9 mouse cellular contexts compared by ENCODE assay signal in genomic region chr1:153542726-153543320, GRCm38 (mm10). TPM values are rescaled to one million over a fixed set of nuclear protein-coding genes. Genes with fewer than 3 reads are reported as not detected.
DNase-seq lines count a peak whose midpoint lies in the region; ATAC-seq and TF ChIP-seq lines count a peak whose summit lies in the region.
"Had no signal": no experiment of that assay in that cellular context is flagged by ENCODE, and none has a peak within 500 bp of the region (broad histone marks: within the 10 kb centered on the region; RNA-seq: fewer than 3 reads in every experiment).

No protein-coding gene starts in this region.

- no peaks in the 10 kb centered on the region for H3K36me3 ChIP-seq in kidney, adult 2 months (ENCODE audit: control insufficient read depth, insufficient read depth, low read length)
- H3K36me3 ChIP-seq in lung, embryonic 16.5 days (ENCODE audit: control insufficient read depth, insufficient read depth, low read length), result no peaks in the 10 kb centered on the region
- H3K36me3 ChIP-seq: embryonic facial prominence, embryonic 15.5 days had no signal

- H3K27me3 ChIP-seq in kidney, adult 2 months (replicated peaks; ENCODE audit: control insufficient read depth, insufficient read depth, low read length), result no peaks in the 10 kb centered on the region
- no peaks in the 10 kb centered on the region for H3K27me3 ChIP-seq in lung, embryonic 16.5 days (ENCODE audit: control insufficient read depth, insufficient read depth, low read depth, low read length)
- H3K27me3 ChIP-seq: embryonic facial prominence, embryonic 15.5 days had no signal

- H3K9ac ChIP-seq in lung, embryonic 16.5 days (ENCODE audit: low read length), result no peak overlapping the region
- H3K9ac ChIP-seq: embryonic facial prominence, embryonic 15.5 days had no signal

- peaks cover 4% of the 10 kb centered on the region; the same call in 1 of the 2 replicates for H3K4me1 ChIP-seq in brown adipose tissue, adult 24 weeks (ENCODE audit: control insufficient read depth, insufficient read depth, insufficient read length, low read length)
- H3K4me1 ChIP-seq in kidney, adult 2 months (ENCODE audit: control insufficient read depth, insufficient read depth, low read length), result peaks cover 20% of the 10 kb centered on the region
- H3K4me1 ChIP-seq in lung, embryonic 16.5 days (replicated peaks; ENCODE audit: control insufficient read depth, insufficient read depth, low read length), result no peaks in the 10 kb centered on the region; the same call in 1 of the 2 replicates
- H3K4me1 ChIP-seq: embryonic facial prominence, embryonic 15.5 days had no signal

- H3K27ac ChIP-seq in brown adipose tissue, adult 24 weeks (replicated peaks; ENCODE audit: low read depth, low read length), result peak overlapping the region; percentile 47; the same call in 1 of the 2 replicates
- H3K27ac ChIP-seq in kidney, adult 2 months (ENCODE audit: insufficient read depth, low read depth, low read length), result peak overlapping the region; percentile 51
- H3K27ac ChIP-seq in lung, embryonic 16.5 days (ENCODE audit: low read length), result no peak overlapping the region

- WGBS in kidney, adult 2 months, result 34% methylated on average over 7 of the region's 7 CpGs
- 20% methylated on average over 7 of the region's 7 CpGs for WGBS in lung, embryonic 16.5 days

- TF ChIP-seq POLR2A in kidney, adult 2 months (IDR thresholded peaks at IDR 0.05; ENCODE audit: low read depth, low read length), result no peak

- no peaks in the 10 kb centered on the region for H3K9me3 ChIP-seq in lung, embryonic 16.5 days (ENCODE audit: control insufficient read depth, low read length)
- H3K9me3 ChIP-seq: embryonic facial prominence, embryonic 15.5 days had no signal

- no peak overlapping the region for H3K4me3 ChIP-seq in brown adipose tissue, adult 24 weeks (ENCODE audit: insufficient read depth, low read depth, low read length)
- no peak overlapping the region for H3K4me3 ChIP-seq in kidney, adult 2 months (ENCODE audit: insufficient read depth, low read depth, low read length)
- no peak overlapping the region for H3K4me3 ChIP-seq in lung, embryonic 16.5 days (ENCODE audit: low read length)
- H3K4me3 ChIP-seq: embryonic facial prominence, embryonic 15.5 days had no signal

- no peak overlapping the region for H3K4me2 ChIP-seq in lung, embryonic 16.5 days (ENCODE audit: low read depth, low read length)
- H3K4me2 ChIP-seq: embryonic facial prominence, embryonic 15.5 days had no signal

- intact Hi-C loops in left cerebral cortex, postnatal 14 days (cut with DNase I), result no loop called here

- DNase-seq in adipocyte (ENCODE audit: low spot score), result peak; percentile 46
- peak; percentile 88 for DNase-seq in kidney, adult 2 months
- DNase-seq in spleen, adult 18-20 months, result no peak
- DNase-seq in cerebellum, adult 18-20 months, result no peak
- no peak for DNase-seq in left cerebral cortex, postnatal 14 days (ENCODE audit: low spot score in 2 of 2)

- TF ChIP-seq CTCF in kidney, adult 2 months (conservative IDR thresholded peaks at IDR 0.05; ENCODE audit: insufficient read depth, insufficient read length, low read depth, low read length), result no peak

- peak; percentile 76 for ATAC-seq in lung, embryonic 16.5 days (ENCODE audit: low read depth)
- no peak for ATAC-seq in granulocyte monocyte progenitor cell, adult 5-6 weeks (replicated peaks; ENCODE audit: poor library complexity, severe bottlenecking)

RNA-seq across cellular contexts. Expression of gene Npl, which starts 7.0 kb away (rescaled TPM):
- 1.2 and 1.5 TPM in 2 replicates for polyA plus RNA-seq in brown adipose tissue, adult 24 weeks (2012; ENCODE audit: insufficient read depth, insufficient read length, missing spikeins)
- 33.7 and 41.2 TPM in 2 replicates for polyA plus RNA-seq in kidney, adult 2 months (2012; rRNA removed)
- polyA plus RNA-seq in lung, embryonic 16.5 days (2015; fragmentation: Nextera tagmentation; extraction: Ambion mirVana), result 7.0 and 7.1 TPM in 2 replicates
- total RNA-seq in granulocyte monocyte progenitor cell, adult 5-6 weeks (2014; fragmentation: Nextera tagmentation), result 20.9 and 29.3 TPM in 2 replicates
- 13.4 and 19.9 TPM in 2 replicates for total RNA-seq in granulocyte monocyte progenitor cell, adult 5-6 weeks (2017)
- total RNA-seq in left cerebral cortex, postnatal 14 days (2021), result 1 to 10 TPM; 6.0 to 8.1 TPM

RNA-seq across cellular contexts. Expression of gene Dhx9, which starts 55.4 kb away (rescaled TPM):
- 32.7 and 34.6 TPM in 2 replicates for polyA plus RNA-seq in brown adipose tissue, adult 24 weeks (2012; ENCODE audit: insufficient read depth, insufficient read length, missing spikeins)
- polyA plus RNA-seq in kidney, adult 2 months (2012; rRNA removed), result 14.4 and 20.9 TPM in 2 replicates
- polyA plus RNA-seq in lung, embryonic 16.5 days (2015; fragmentation: Nextera tagmentation; extraction: Ambion mirVana), result 24.5 and 26.3 TPM in 2 replicates
- total RNA-seq in granulocyte monocyte progenitor cell, adult 5-6 weeks (2014; fragmentation: Nextera tagmentation), result 176 and 196 TPM in 2 replicates
- total RNA-seq in granulocyte monocyte progenitor cell, adult 5-6 weeks (2017), result 132 and 142 TPM in 2 replicates
- total RNA-seq in left cerebral cortex, postnatal 14 days (2021), result 100 to 1,000 TPM; 105 to 107 TPM

Comparison
In these comparisons a context has a peak if more than half of its experiments do, and no peak if none do; other contexts are left out.
1. DNase-seq: peak in adipocyte (single experiment) and kidney, adult 2 months (single experiment); none in spleen, adult 18-20 months (0 of 2), cerebellum, adult 18-20 months (0 of 2) and left cerebral cortex, postnatal 14 days (0 of 2).